Mouse (Mus musculus) left cerebral cortex, postnatal 36 days (tissue): ENCODE measurements around the gene 6430628N08Rik. TPM values are rescaled to one million over a fixed set of nuclear protein-coding genes. Genes with fewer than 3 reads are reported as not detected.

Experiments
- DNase-seq, 2 experiments: peaks; one replicate each; pipeline ENCODE4 v3.0.0; 2021 to 2022; ENCODE audit warnings: low spot score in 2 of 2, mixed read lengths in 1 of 2
- intact Hi-C: fragments of 180-260 bp; cut with DNase I; formaldehyde crosslinking; loops from one replicate; pipeline ENCODE4 v1.15.1; 2025
- total RNA-seq, 2 experiments: library from RNA; stranded (reverse); gene quantifications; 2 replicates each; pipeline ENCODE4 v1.2.3; 2021

Gene 6430628N08Rik
- total RNA-seq, 2 experiments from 2014 or later, result 0.41 TPM; not detected in 1

DNA sequence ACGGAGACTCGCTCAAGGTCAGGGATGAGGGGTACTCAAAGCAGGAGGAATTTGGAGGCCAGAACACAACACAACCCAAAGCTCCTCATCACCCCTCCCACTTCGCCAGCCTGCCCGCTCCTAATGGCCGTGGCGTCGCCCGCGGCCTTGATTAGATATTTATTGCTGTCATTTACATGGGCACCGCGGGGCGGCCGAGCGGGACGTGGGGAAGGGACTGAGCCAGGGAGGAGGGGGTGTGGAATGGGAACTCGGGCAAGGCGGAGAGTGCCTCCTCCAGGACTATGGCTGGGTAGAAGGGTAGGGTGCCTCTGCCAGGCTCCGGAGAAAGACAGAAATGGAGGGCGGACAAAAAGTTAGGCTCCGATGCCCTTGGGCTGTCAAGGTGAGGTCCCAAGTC, 46.2 kb downstream of the 6430628N08Rik start:
- no peak for DNase-seq
- intact Hi-C loops, result loop anchor here (5.0 kb wide), 1 partner anchor 1024 kb away; no protein-coding TSS in a partner anchor

GRCm38 (mm10) chr4:115937061-115937976, 46.9 kb downstream of the 6430628N08Rik start:
- intact Hi-C loops, result loop anchor here (5.0 kb wide), 1 partner anchor 1025 kb away; no protein-coding TSS in a partner anchor
- no peak for DNase-seq

DNA sequence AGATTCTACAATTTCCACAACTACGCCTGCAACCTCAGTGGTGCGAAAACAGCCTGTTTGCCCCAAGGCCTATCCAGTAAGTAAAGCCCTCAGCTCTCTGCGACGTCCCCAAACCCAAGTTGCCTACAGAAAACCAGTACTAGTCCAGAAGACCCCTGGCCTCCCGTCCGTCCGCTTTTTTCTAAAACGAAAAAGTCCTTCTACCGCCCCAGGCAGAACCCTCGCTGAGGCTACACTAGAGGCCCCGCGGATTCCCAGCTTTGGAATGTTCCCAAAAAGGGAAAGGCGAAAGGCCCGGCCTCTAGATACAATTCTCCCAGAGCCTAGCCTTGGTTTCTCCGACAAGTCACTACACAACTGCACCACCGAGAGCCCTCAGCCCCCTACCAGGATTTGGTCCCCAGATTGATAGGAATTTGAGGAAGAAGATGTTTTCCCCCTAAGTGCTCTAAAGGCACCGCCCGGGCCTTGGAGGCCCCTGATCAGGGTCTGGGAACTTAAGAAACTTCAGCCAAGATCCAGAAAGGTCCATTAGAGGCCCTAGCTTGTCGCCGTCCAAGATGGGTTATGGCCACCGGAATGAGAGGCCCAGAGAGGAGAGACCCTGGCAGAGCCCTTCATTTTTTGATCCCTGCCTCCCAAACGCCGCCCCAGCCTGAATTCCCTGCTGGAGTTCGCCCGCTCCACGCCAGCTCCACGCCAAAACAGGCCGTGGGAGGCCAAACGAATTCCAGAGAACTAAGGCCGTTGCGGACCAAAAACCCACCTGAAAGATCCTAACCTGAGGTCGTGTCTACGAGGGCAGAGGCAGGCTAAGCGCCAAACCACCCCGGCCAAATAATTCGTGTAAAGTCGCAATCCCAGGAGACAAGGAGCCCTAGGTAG, 48.1 kb downstream of the 6430628N08Rik start:
- intact Hi-C loops, result loop anchor here (2.0 to 5.0 kb wide), 2 partner anchors 880 to 1026 kb away; no protein-coding TSS in a partner anchor
- peak; percentile 46 to 55 for DNase-seq

GRCm38 (mm10) chr4:115939295-115940102, 49.0 kb downstream of the 6430628N08Rik start, which contains the start of gene Dmbx1:
TSS of gene Dmbx1 (minus strand) at chr4:115939926.
- intact Hi-C loops, result loop anchor here (2.0 to 5.0 kb wide), 2 partner anchors 881 to 1027 kb away; no protein-coding TSS in a partner anchor
- DNase-seq, result peak in 1 of 2 experiments; percentile 14

DNA sequence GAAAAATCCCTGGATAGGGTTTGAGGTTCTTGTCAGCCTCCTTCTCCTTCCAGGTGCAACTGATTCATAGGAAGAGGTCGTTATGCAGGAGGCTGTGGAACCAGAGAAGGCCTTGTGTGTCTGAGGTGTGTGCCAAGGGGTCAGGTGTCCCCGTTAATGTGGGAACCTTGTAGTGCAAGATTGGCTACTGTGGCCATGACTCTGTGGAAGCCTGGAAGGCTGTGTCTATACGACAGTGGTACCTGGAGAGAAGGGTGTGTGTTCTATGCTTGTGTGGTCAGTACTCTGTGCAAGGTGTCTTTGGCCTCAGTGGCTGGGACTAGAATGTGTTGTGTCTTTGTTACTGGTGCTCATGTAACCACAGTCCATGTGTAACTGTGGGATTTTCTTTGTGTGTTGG, 50.2 kb downstream of the 6430628N08Rik start:
- DNase-seq, result no peak
- intact Hi-C loops, result no loop called here

DNA sequence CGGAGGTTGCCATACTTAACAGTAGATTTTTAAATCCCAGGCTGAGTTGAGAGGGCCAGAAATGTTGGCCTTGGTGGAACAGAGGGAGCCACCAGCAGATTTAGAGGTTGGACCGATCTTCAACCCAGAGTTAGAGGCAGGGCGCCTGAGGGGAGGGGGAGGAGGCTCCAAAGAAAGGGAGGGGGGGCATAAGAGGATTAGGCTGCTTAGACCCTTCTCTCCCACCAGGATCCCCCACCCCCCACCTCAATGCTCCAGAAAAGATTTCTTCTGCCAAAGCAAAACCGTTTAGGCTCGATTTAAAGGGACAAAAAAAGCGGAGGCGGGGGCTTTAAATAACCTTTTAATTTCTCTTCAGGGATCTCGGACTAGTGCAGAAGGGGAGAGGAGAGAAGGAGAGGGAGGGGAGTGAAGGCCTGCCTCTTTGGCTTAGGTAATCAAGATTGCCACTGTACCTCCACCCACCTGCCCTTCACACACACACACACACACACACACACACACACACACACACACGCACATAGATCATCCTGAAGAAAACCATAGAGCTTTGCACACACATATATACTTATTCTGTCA, 50.9 kb downstream of the 6430628N08Rik start:
- intact Hi-C loops, result no loop called here
- DNase-seq, result no peak

GRCm38 (mm10) chr4:115943669-115944314, 53.3 kb downstream of the 6430628N08Rik start:
- DNase-seq, result no peak
- intact Hi-C loops, result no loop called here

Other genes with a start within 250 kb of the 6430628N08Rik start
- 1 to 10 TPM; 1.7 to 1.8 TPM for gene Cyp4b1, start 242.9 kb upstream of the 6430628N08Rik start, total RNA-seq
- 10 to 100 TPM; 52.1 to 55.5 TPM for gene Efcab14, start 152.9 kb upstream of the 6430628N08Rik start, total RNA-seq
- 1 to 10 TPM in 1 of 2 experiments, under 1 TPM in 1; 0.88 to 1.1 TPM for gene Tex38, start 109.6 kb upstream of the 6430628N08Rik start, total RNA-seq
- 10 to 100 TPM; 64.5 to 68.2 TPM for gene Atpaf1, start 105.9 kb upstream of the 6430628N08Rik start, total RNA-seq
- 1 to 10 TPM; 3.6 to 4.6 TPM for gene Mob3c, start 62.6 kb upstream of the 6430628N08Rik start, total RNA-seq
- gene Mknk1, start 51.5 kb upstream of the 6430628N08Rik start, total RNA-seq, result 10 to 100 TPM; 32.6 to 40.7 TPM
- gene Kncn, start 6.3 kb upstream of the 6430628N08Rik start, total RNA-seq, result under 1 TPM in 1 of 2 experiments, not detected in 1; 0.54 TPM
- gene Dmbx1, start 49.3 kb downstream of the 6430628N08Rik start, total RNA-seq, result not detected
- gene Faah, start 127.3 kb downstream of the 6430628N08Rik start, total RNA-seq, result 10 to 100 TPM; 93.9 to 96.0 TPM
- 10 to 100 TPM in 1 of 2 experiments, 1 to 10 TPM in 1; 9.0 to 11.0 TPM for gene Nsun4, start 163.2 kb downstream of the 6430628N08Rik start, total RNA-seq
- 100 to 1,000 TPM; 411 to 431 TPM for gene Uqcrh, start 184.4 kb downstream of the 6430628N08Rik start, total RNA-seq
- 10 to 100 TPM; 42.3 to 43.7 TPM for gene Lrrc41, start 184.6 kb downstream of the 6430628N08Rik start, total RNA-seq
- gene Rad54l, start 233.0 kb downstream of the 6430628N08Rik start, total RNA-seq, result under 1 TPM; 0.43 to 0.74 TPM
- gene Pomgnt1, start 233.2 kb downstream of the 6430628N08Rik start, total RNA-seq, result 10 to 100 TPM; 80.5 to 84.2 TPM